Mouse (Mus musculus): ENCODE data around the gene Mrps23.

DNA sequence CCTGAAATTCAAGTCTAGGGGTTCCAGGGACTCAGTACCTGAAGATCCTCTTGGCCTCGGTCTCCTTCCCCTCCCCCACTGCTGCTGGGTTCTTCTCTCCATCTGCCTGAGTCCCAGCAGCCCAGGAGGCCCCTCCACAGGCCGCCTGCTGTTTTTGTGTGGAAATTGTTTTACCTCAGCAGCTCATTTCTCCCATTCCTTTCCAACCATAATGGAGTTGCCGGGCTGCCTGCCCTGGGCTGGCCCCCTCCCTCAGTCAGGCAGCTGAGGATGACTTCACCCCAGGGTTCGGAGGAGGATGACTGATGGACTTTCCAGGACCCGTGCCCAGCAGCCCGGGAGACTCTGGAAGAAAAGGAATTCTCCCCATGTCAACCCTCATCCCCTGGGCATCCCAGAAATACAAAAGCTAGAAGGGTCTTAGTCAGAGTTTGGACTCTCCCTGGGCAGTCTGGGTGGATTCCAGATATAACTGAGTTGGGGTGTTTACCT, 23.7 kb upstream of the Mrps23 start:
- TF ChIP-seq CTCF (IDR thresholded peaks at IDR 0.05; ENCODE audit: low read depth, low read length), result no peak
- TF ChIP-seq GATA1 (IDR thresholded peaks at IDR 0.05; ENCODE audit: borderline replicate concordance, low read length), result no peak
- TF ChIP-seq TAL1 (conservative IDR thresholded peaks at IDR 0.05; ENCODE audit: low read depth, low read length), result no peak
- no peak for TF ChIP-seq POLR2AphosphoS5 (IDR thresholded peaks at IDR 0.05; ENCODE audit: insufficient replicate concordance, low read depth, low read length)
- TF ChIP-seq GATA2 (IDR thresholded peaks at IDR 0.05; ENCODE audit: borderline replicate concordance, low read depth, low read length), result no peak
